Mouse (Mus musculus): Measurements from ENCODE around the gene Smarca5.

DNA sequence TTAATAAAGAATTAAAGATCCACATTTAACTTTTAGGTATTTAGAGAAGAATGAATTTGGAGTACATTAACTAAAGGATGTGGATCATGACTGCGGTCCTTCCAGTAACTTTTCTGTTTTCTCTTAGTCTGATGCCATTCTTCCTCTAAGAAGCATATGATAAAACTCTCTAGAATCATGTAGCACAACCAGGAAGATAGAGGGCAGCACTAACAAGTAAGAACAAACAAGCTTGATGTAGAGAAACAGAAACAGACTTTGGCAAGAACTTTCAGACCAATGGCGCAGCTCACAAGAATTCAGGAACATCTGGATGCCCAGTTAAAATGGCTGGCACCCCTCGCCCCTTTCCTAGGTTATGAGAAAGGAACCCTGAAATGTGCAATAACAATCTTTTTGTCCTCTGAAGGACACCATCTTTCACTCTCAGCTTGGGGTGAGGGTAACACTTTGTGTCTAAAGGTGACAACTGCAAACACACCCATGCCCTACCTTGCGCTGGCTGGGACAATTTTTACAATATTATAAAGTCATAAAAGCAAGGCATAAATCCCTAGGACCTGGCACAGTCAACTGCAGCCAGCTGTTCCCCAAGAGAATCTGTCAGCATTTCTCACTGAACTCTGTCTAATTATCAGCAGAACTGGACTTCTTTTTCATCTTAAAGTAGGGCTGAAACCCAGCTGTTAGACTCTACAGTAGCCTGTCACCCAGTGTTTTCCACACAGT is 33.6 kb upstream of the Smarca5 start:
- no peak for TF ChIP-seq CTCF (IDR thresholded peaks at IDR 0.05; ENCODE audit: low read depth, low read length)
- no peak for TF ChIP-seq GATA1 (IDR thresholded peaks at IDR 0.05; ENCODE audit: borderline replicate concordance, low read length)
